8 mouse cellular contexts compared by ENCODE assay signal in genomic region chr10:40247166-40247716, GRCm38 (mm10). TPM values are rescaled to one million over a fixed set of nuclear protein-coding genes. Genes with fewer than 3 reads are reported as not detected.
DNase-seq lines count a peak whose midpoint lies in the region; ATAC-seq lines count a peak whose summit lies in the region.

No protein-coding gene starts in this region.

- WGBS in limb, embryonic 10.5 days = 38% methylated on average over 11 of the region's 11 CpGs
- 34% methylated on average over 11 of the region's 11 CpGs for WGBS in stomach, embryonic 14.5 days

- no peak overlapping the region for H3K9ac ChIP-seq in stomach, embryonic 14.5 days (replicated peaks; ENCODE audit: low read depth, low read length)

- peak overlapping the region; percentile 89 for H3K27ac ChIP-seq in limb, embryonic 10.5 days
- 0 out of 2 replicates have a peak overlapping the region, but pooled peaks have one; percentile 6 for H3K27ac ChIP-seq in stomach, embryonic 14.5 days (ENCODE audit: low read length)

- ATAC-seq in stomach, embryonic 14.5 days (ENCODE audit: insufficient number of reproducible peaks, insufficient read depth, low FRiP score, low read depth) = 0 out of 2 replicates have a peak, but pooled peaks have one; percentile 26

- H3K9me3 ChIP-seq in limb, embryonic 10.5 days (replicated peaks) = no peaks in the 10 kb centered on the region
- no peaks in the 10 kb centered on the region for H3K9me3 ChIP-seq in stomach, embryonic 14.5 days (ENCODE audit: control insufficient read depth, low read depth, low read length)

- peaks cover 10% of the 10 kb centered on the region for H3K4me1 ChIP-seq in limb, embryonic 10.5 days
- peaks cover 4% of the 10 kb centered on the region; the same call in 1 of the 2 replicates for H3K4me1 ChIP-seq in stomach, embryonic 14.5 days (ENCODE audit: control insufficient read depth, insufficient read depth, low read length)

- peak; percentile 13 to 17 for DNase-seq in cerebellum, postnatal 25 days
- no peak for DNase-seq in cerebellum, adult 11 months
- DNase-seq in ovary, postnatal 10 days (ENCODE audit: low spot score) = peak; percentile 15
- DNase-seq in ovary, postnatal 36 days (ENCODE audit: low spot score) = no peak
- peak; percentile 33 for DNase-seq in limb, embryonic 10.5 days (ENCODE audit: low spot score)
- DNase-seq in spleen, postnatal 14 days (ENCODE audit: low spot score in 2 of 2) = no peak
- no peak for DNase-seq in spleen, adult 18-20 months

- H3K4me3 ChIP-seq in limb, embryonic 10.5 days = peak overlapping the region; percentile 79
- peak overlapping the region; percentile 68 for H3K4me3 ChIP-seq in stomach, embryonic 14.5 days (ENCODE audit: low read depth, low read length)

- peak overlapping the region; percentile 45 for H3K4me2 ChIP-seq in stomach, embryonic 14.5 days (replicated peaks; ENCODE audit: low read depth, low read length)

- peaks cover 73% of the 10 kb centered on the region for H3K36me3 ChIP-seq in limb, embryonic 10.5 days
- peaks cover 45% of the 10 kb centered on the region for H3K36me3 ChIP-seq in stomach, embryonic 14.5 days (ENCODE audit: control insufficient read depth, insufficient read depth, low read length)

- no peaks in the 10 kb centered on the region for H3K27me3 ChIP-seq in limb, embryonic 10.5 days (ENCODE audit: low read depth, poor library complexity, severe bottlenecking)
- H3K27me3 ChIP-seq in stomach, embryonic 14.5 days (ENCODE audit: control insufficient read depth, insufficient read depth, low read length) = no peaks in the 10 kb centered on the region

RNA-seq across cellular contexts. Expression of gene Rpf2, which starts 0.4 kb away (rescaled TPM):
- 85.2 and 106 TPM in 2 replicates for polyA plus RNA-seq in limb, embryonic 10.5 days (2016; fragmentation: Nextera tagmentation; extraction: Ambion mirVana)
- 54.3 and 57.5 TPM in 2 replicates for polyA plus RNA-seq in stomach, embryonic 14.5 days (2014; fragmentation: Nextera tagmentation; extraction: Ambion mirVana)

RNA-seq across cellular contexts. Expression of gene Gtf3c6, which starts 10.7 kb away (rescaled TPM):
- 165 and 182 TPM in 2 replicates for polyA plus RNA-seq in limb, embryonic 10.5 days (2016; fragmentation: Nextera tagmentation; extraction: Ambion mirVana)
- 95.6 and 101 TPM in 2 replicates for polyA plus RNA-seq in stomach, embryonic 14.5 days (2014; fragmentation: Nextera tagmentation; extraction: Ambion mirVana)

RNA-seq across cellular contexts. Expression of gene Amd1, which starts 54.7 kb away (rescaled TPM):
- 83.3 and 94.6 TPM in 2 replicates for polyA plus RNA-seq in limb, embryonic 10.5 days (2016; fragmentation: Nextera tagmentation; extraction: Ambion mirVana)
- 84.4 and 85.2 TPM in 2 replicates for polyA plus RNA-seq in stomach, embryonic 14.5 days (2014; fragmentation: Nextera tagmentation; extraction: Ambion mirVana)

Comparison
In these comparisons a context has a peak if more than half of its experiments do, and no peak if none do; other contexts are left out.
1. DNase-seq: peak in cerebellum, postnatal 25 days (2 of 2), ovary, postnatal 10 days (single experiment) and limb, embryonic 10.5 days (single experiment); none in cerebellum, adult 11 months (single experiment), ovary, postnatal 36 days (single experiment), spleen, postnatal 14 days (0 of 2) and spleen, adult 18-20 months (0 of 2).